Mouse (Mus musculus) olfactory bulb, adult 2 months (tissue): ENCODE measurements at regions not wholly inside any gene's neighbourhood (a gene's known extent, or its start where the extent isn't known, plus 50 kb on each side); places are given as distances from the start of the nearest gene placed in this dataset.

Source experiments
- H3K27ac ChIP-seq: fragments of 200-500 bp; 2 replicates; pipeline ENCODE4 v1.5.1; 2012; ENCODE audit warnings: low read depth, low read length; ENCODE audit not compliant: insufficient read depth
- H3K4me1 ChIP-seq: fragments of 200-500 bp; 2 replicates; pipeline ENCODE4 v1.6.1; 2012; ENCODE audit warnings: low read length; ENCODE audit not compliant: control insufficient read depth, insufficient read depth
- H3K4me3 ChIP-seq: fragments of 200-500 bp; 2 replicates; pipeline ENCODE4 v1.5.1; 2012; ENCODE audit warnings: mild to moderate bottlenecking, low read depth, low read length, moderate library complexity; ENCODE audit not compliant: insufficient read depth
- CTCF ChIP-seq: fragments of 200-500 bp; IDR thresholded peaks from 2 replicates; pipeline ENCODE4 v1.5.1; 2012; ENCODE audit warnings: low read depth, mild to moderate bottlenecking, low read length, moderate library complexity; ENCODE audit not compliant: insufficient read depth
- POLR2A ChIP-seq: fragments of 200-500 bp; IDR thresholded peaks from 2 replicates; pipeline ENCODE4 v1.6.1; 2012; ENCODE audit warnings: mild to moderate bottlenecking, low read depth, low read length, moderate library complexity; ENCODE audit not compliant: insufficient read depth
- WGBS: fragments of 180-500 bp; shearing (Covaris S2); methylation state at CpG from one replicate; pipeline ENCODE4 v1.1.7; 2018; 5-methylcytosine and 5-hydroxymethylcytosine counted together

DNA sequence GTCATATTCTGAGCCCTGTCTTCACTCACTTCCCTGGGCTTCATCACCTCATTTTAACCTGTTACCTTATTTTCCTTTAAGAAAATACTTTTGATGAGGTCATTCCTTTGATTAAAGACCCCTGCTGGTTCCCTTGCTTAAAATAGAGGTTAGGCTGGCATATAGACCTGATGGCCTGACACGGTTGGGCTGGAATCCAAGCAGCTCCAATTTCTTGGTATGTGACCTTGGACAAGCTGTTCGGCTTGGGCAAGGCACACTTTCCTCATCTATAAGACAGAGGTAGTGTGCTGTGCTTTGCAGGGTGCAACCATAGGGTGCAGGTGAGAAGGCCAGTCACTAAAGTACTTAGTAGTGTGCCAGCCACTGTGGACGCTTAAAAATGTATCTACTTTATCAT lies 183.8 kb upstream of the Klf12 start:
- H3K4me3 ChIP-seq = no peak overlapping the region
- 88% methylated on average over 3 of the region's 3 CpGs for WGBS
- TF ChIP-seq POLR2A (no peak), CTCF (no peak)
- no peaks in the 10 kb centered on the region for H3K4me1 ChIP-seq
- H3K27ac ChIP-seq = no peak overlapping the region

GRCm38 (mm10) chr14:100462321-100462720 lies 177.8 kb upstream of the Klf12 start:
- WGBS = 91% methylated on average over 6 of the region's 6 CpGs
- H3K27ac ChIP-seq = no peak overlapping the region; the same call in 1 of the 2 replicates
- H3K4me3 ChIP-seq = no peak overlapping the region
- no peak for TF ChIP-seq POLR2A
- TF ChIP-seq CTCF = no peak
- peaks cover 19% of the 10 kb centered on the region for H3K4me1 ChIP-seq

GRCm38 (mm10) chr14:100461141-100462043 lies 176.9 kb upstream of the Klf12 start:
- WGBS = 10% methylated on average over 12 of the region's 12 CpGs
- TF ChIP-seq POLR2A (no peak), CTCF (no peak)
- H3K4me1 ChIP-seq = peaks cover 19% of the 10 kb centered on the region
- no peak overlapping the region for H3K4me3 ChIP-seq
- H3K27ac ChIP-seq = peak overlapping the region; percentile 97

- H3K4me1 ChIP-seq = peaks cover 19% of the 10 kb centered on the region
- 12% methylated on average over 8 of the region's 8 CpGs for whole genome bisulfite sequencing
- peak overlapping the region; percentile 35 for H3K4me3 ChIP-seq
- TF ChIP-seq POLR2A (no peak), CTCF (no peak)
- H3K27ac ChIP-seq = peak overlapping the region; percentile 96
Observed at GRCm38 (mm10) chr14:100459601-100460290, 175.3 kb upstream of the Klf12 start.

- TF ChIP-seq CTCF (no peak), POLR2A (no peak)
- peaks cover 19% of the 10 kb centered on the region for H3K4me1 ChIP-seq
- WGBS = 9% methylated on average over 9 of the region's 9 CpGs
- H3K27ac ChIP-seq = peak overlapping the region; percentile 96
- no peak overlapping the region for H3K4me3 ChIP-seq
Observed at GRCm38 (mm10) chr14:100458727-100459447, 174.4 kb upstream of the Klf12 start.

- WGBS = 36% methylated on average over 7 of the region's 7 CpGs
- Histone ChIP-seq H3K27ac (peak overlapping the region; percentile 72), H3K4me1 (peaks cover 19% of the 10 kb centered on the region), H3K4me3 (no peak overlapping the region)
- TF ChIP-seq CTCF (no peak), POLR2A (no peak)
Observed at GRCm38 (mm10) chr14:100457870-100458726, 173.6 kb upstream of the Klf12 start.

DNA sequence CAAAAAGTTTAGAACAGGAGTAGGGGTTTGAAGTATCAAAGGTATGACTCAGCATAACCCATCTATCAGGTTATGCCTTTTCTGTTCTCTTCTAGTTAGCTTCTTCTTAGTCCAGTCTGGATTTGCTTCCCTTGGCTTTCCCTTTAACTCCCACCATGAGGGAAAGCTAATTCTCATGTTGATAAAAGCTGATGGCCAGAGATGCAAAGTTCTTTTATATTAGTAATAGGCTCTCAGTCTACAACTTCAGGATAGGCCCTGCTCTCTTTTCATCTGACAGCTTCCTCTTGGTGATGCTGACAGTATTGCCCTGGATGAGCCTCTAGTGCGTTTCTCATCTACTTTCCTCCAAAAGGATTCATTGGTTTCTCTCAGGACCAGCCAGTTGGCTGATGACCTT lies 161.7 kb upstream of the Klf12 start:
- no peaks in the 10 kb centered on the region for H3K4me1 ChIP-seq
- no peak overlapping the region for H3K27ac ChIP-seq
- H3K4me3 ChIP-seq = no peak overlapping the region
- 88% methylated on average over 1 of the region's 1 CpGs for WGBS
- no peak for TF ChIP-seq CTCF
- TF ChIP-seq POLR2A = no peak

GRCm38 (mm10) chr14:100444848-100445247 lies 160.4 kb upstream of the Klf12 start:
- no peaks in the 10 kb centered on the region for H3K4me1 ChIP-seq
- no peak for TF ChIP-seq POLR2A
- no peak for TF ChIP-seq CTCF
- no peak overlapping the region for H3K4me3 ChIP-seq
- H3K27ac ChIP-seq = no peak overlapping the region
- 77% methylated on average over 3 of the region's 3 CpGs for WGBS

GRCm38 (mm10) chr14:100444099-100444498 lies 159.6 kb upstream of the Klf12 start:
- no peak for TF ChIP-seq POLR2A
- TF ChIP-seq CTCF = no peak
- Histone ChIP-seq H3K4me1 (no peaks in the 10 kb centered on the region), H3K27ac (no peak overlapping the region), H3K4me3 (no peak overlapping the region)
- WGBS = 91% methylated on average over 2 of the region's 2 CpGs
